Mouse (Mus musculus): Measurements from ENCODE around the gene Iqca. TPM values are rescaled to one million over a fixed set of nuclear protein-coding genes. Genes with fewer than 3 reads are reported as not detected.

The Iqca gene
- polyA plus RNA-seq, 1 experiment = 0.86 TPM

GRCm38 (mm10) chr1:90180966-90181699 is 27.9 kb upstream of the Iqca start:
- no peak for TF ChIP-seq CTCF (IDR thresholded peaks at IDR 0.05; ENCODE audit: extremely low read depth, insufficient read depth, low read length)
- TF ChIP-seq POLR2A (IDR thresholded peaks at IDR 0.05; ENCODE audit: extremely low read depth, insufficient read depth, low read length) = no peak
- H3K27ac ChIP-seq (ENCODE audit: insufficient read depth, low read length) = no peak overlapping the region

GRCm38 (mm10) chr1:90180479-90180878 is 27.3 kb upstream of the Iqca start:
- Histone ChIP-seq H3K4me1 (ENCODE audit: control insufficient read depth, insufficient read depth, low read length) (no peaks in the 10 kb centered on the region), H3K27ac (ENCODE audit: insufficient read depth, low read length) (no peak overlapping the region), H3K4me3 (ENCODE audit: insufficient read depth, low read length) (no peak overlapping the region)
- TF ChIP-seq CTCF (IDR thresholded peaks at IDR 0.05; ENCODE audit: extremely low read depth, insufficient read depth, low read length) (no peak), POLR2A (IDR thresholded peaks at IDR 0.05; ENCODE audit: extremely low read depth, insufficient read depth, low read length) (no peak)

More at GRCm38 (mm10) chr1:90180966-90181699, 27.9 kb upstream of the Iqca start:
- no peaks in the 10 kb centered on the region for H3K4me1 ChIP-seq (ENCODE audit: control insufficient read depth, insufficient read depth, low read length)
- no peak overlapping the region for H3K4me3 ChIP-seq (ENCODE audit: insufficient read depth, low read length)

GRCm38 (mm10) chr1:90177978-90178377 is 24.8 kb upstream of the Iqca start:
- H3K4me1 ChIP-seq (ENCODE audit: control insufficient read depth, insufficient read depth, low read length) = no peaks in the 10 kb centered on the region
- no peak overlapping the region for H3K27ac ChIP-seq (ENCODE audit: insufficient read depth, low read length)
- no peak overlapping the region for H3K4me3 ChIP-seq (ENCODE audit: insufficient read depth, low read length)
- no peak for TF ChIP-seq CTCF (IDR thresholded peaks at IDR 0.05; ENCODE audit: extremely low read depth, insufficient read depth, low read length)
- TF ChIP-seq POLR2A (IDR thresholded peaks at IDR 0.05; ENCODE audit: extremely low read depth, insufficient read depth, low read length) = no peak

GRCm38 (mm10) chr1:90177565-90177964 is 24.4 kb upstream of the Iqca start:
- H3K27ac ChIP-seq (ENCODE audit: insufficient read depth, low read length) = no peak overlapping the region
- no peak for TF ChIP-seq POLR2A (IDR thresholded peaks at IDR 0.05; ENCODE audit: extremely low read depth, insufficient read depth, low read length)
- no peak for TF ChIP-seq CTCF (IDR thresholded peaks at IDR 0.05; ENCODE audit: extremely low read depth, insufficient read depth, low read length)
- no peak overlapping the region for H3K4me3 ChIP-seq (ENCODE audit: insufficient read depth, low read length)

GRCm38 (mm10) chr1:90176223-90176622 is 23.0 kb upstream of the Iqca start:
- Histone ChIP-seq H3K4me1 (ENCODE audit: control insufficient read depth, insufficient read depth, low read length) (no peaks in the 10 kb centered on the region), H3K4me3 (ENCODE audit: insufficient read depth, low read length) (no peak overlapping the region), H3K27ac (ENCODE audit: insufficient read depth, low read length) (no peak overlapping the region)
- TF ChIP-seq CTCF (IDR thresholded peaks at IDR 0.05; ENCODE audit: extremely low read depth, insufficient read depth, low read length) (no peak), POLR2A (IDR thresholded peaks at IDR 0.05; ENCODE audit: extremely low read depth, insufficient read depth, low read length) (no peak)

More at GRCm38 (mm10) chr1:90177565-90177964, 24.4 kb upstream of the Iqca start:
- no peaks in the 10 kb centered on the region for H3K4me1 ChIP-seq (ENCODE audit: control insufficient read depth, insufficient read depth, low read length)

GRCm38 (mm10) chr1:90174338-90174737 is 21.1 kb upstream of the Iqca start:
- Histone ChIP-seq H3K27ac (ENCODE audit: insufficient read depth, low read length) (no peak overlapping the region), H3K4me3 (ENCODE audit: insufficient read depth, low read length) (no peak overlapping the region), H3K4me1 (ENCODE audit: control insufficient read depth, insufficient read depth, low read length) (no peaks in the 10 kb centered on the region)
- TF ChIP-seq CTCF (IDR thresholded peaks at IDR 0.05; ENCODE audit: extremely low read depth, insufficient read depth, low read length) = no peak
- TF ChIP-seq POLR2A (IDR thresholded peaks at IDR 0.05; ENCODE audit: extremely low read depth, insufficient read depth, low read length) = no peak

- Histone ChIP-seq H3K4me1 (ENCODE audit: control insufficient read depth, insufficient read depth, low read length) (no peaks in the 10 kb centered on the region), H3K27ac (ENCODE audit: insufficient read depth, low read length) (no peak overlapping the region), H3K4me3 (ENCODE audit: insufficient read depth, low read length) (no peak overlapping the region)
- TF ChIP-seq CTCF (IDR thresholded peaks at IDR 0.05; ENCODE audit: extremely low read depth, insufficient read depth, low read length) = no peak
- TF ChIP-seq POLR2A (IDR thresholded peaks at IDR 0.05; ENCODE audit: extremely low read depth, insufficient read depth, low read length) = no peak
Measured at GRCm38 (mm10) chr1:90164319-90164718, 11.1 kb upstream of the Iqca start.

GRCm38 (mm10) chr1:90163161-90163560 is 10.0 kb upstream of the Iqca start:
- H3K27ac ChIP-seq (ENCODE audit: insufficient read depth, low read length) = no peak overlapping the region
- TF ChIP-seq CTCF (IDR thresholded peaks at IDR 0.05; ENCODE audit: extremely low read depth, insufficient read depth, low read length) = no peak
- no peak for TF ChIP-seq POLR2A (IDR thresholded peaks at IDR 0.05; ENCODE audit: extremely low read depth, insufficient read depth, low read length)
- H3K4me3 ChIP-seq (ENCODE audit: insufficient read depth, low read length) = no peak overlapping the region
- H3K4me1 ChIP-seq (ENCODE audit: control insufficient read depth, insufficient read depth, low read length) = no peaks in the 10 kb centered on the region

GRCm38 (mm10) chr1:90162379-90162857 is 9.2 kb upstream of the Iqca start:
- no peak overlapping the region for H3K27ac ChIP-seq (ENCODE audit: insufficient read depth, low read length)
- H3K4me1 ChIP-seq (ENCODE audit: control insufficient read depth, insufficient read depth, low read length) = no peaks in the 10 kb centered on the region
- no peak for TF ChIP-seq CTCF (IDR thresholded peaks at IDR 0.05; ENCODE audit: extremely low read depth, insufficient read depth, low read length)
- TF ChIP-seq POLR2A (IDR thresholded peaks at IDR 0.05; ENCODE audit: extremely low read depth, insufficient read depth, low read length) = no peak
- H3K4me3 ChIP-seq (ENCODE audit: insufficient read depth, low read length) = no peak overlapping the region

GRCm38 (mm10) chr1:90161623-90162022 is 8.4 kb upstream of the Iqca start:
- Histone ChIP-seq H3K4me1 (ENCODE audit: control insufficient read depth, insufficient read depth, low read length) (no peaks in the 10 kb centered on the region), H3K4me3 (ENCODE audit: insufficient read depth, low read length) (no peak overlapping the region), H3K27ac (ENCODE audit: insufficient read depth, low read length) (no peak overlapping the region)
- TF ChIP-seq CTCF (IDR thresholded peaks at IDR 0.05; ENCODE audit: extremely low read depth, insufficient read depth, low read length) = no peak
- no peak for TF ChIP-seq POLR2A (IDR thresholded peaks at IDR 0.05; ENCODE audit: extremely low read depth, insufficient read depth, low read length)

Measured in cortical plate, adult 2 months (tissue).